Mouse (Mus musculus) CH12.LX (cell line): ENCODE data around the gene Mybpc3. TPM values are rescaled to one million over a fixed set of nuclear protein-coding genes. Genes with fewer than 3 reads are reported as not detected.

Experiments
- DNase-seq: peaks from one replicate; pipeline ENCODE4 v3.0.0-alpha.2; 2013; ENCODE audit errors: extremely low read depth
- H3K27ac ChIP-seq: 2 replicates; pipeline ENCODE4 v1.5.1; 2012; ENCODE audit warnings: low read depth, mild to moderate bottlenecking, control low read depth, moderate library complexity; ENCODE audit not compliant: insufficient read depth
- H3K27me3 ChIP-seq: replicated peaks from 2 replicates; pipeline ENCODE3; 2012; ENCODE audit warnings: inconsistent platforms
- H3K36me3 ChIP-seq, 2 experiments: replicated peaks in 1 of 2; 2 replicates each; pipeline versions ENCODE3 to v1.6.1; 2012; ENCODE audit warnings: inconsistent platforms in 1 of 2, low read length in 1 of 2, mild to moderate bottlenecking in 1 of 2, mixed read lengths in 1 of 2, moderate library complexity in 1 of 2; ENCODE audit not compliant: control insufficient read depth in 1 of 2, insufficient read depth in 1 of 2
- H3K4me1 ChIP-seq, 2 experiments: 2 replicates each; pipeline ENCODE4 v1.6.1; 2012; ENCODE audit warnings: inconsistent platforms in 1 of 2, moderate library complexity in 1 of 2; ENCODE audit not compliant: insufficient read depth in 2 of 2, control insufficient read depth in 1 of 2
- H3K4me2 ChIP-seq: 2 replicates; pipeline ENCODE4 v1.6.1; 2012; ENCODE audit warnings: low read depth, mild to moderate bottlenecking, control low read depth; ENCODE audit not compliant: poor library complexity, insufficient read depth, severe bottlenecking
- H3K4me3 ChIP-seq, 3 experiments: fragments of 150-350 bp in 1 of 3; sonication (generic) in 1 of 3; replicated peaks in 1 of 3; 2 replicates each; pipeline versions ENCODE3 to v1.5.1; 2011 to 2012; ENCODE audit warnings: low read depth in 2 of 3, low read length in 2 of 3, mild to moderate bottlenecking in 2 of 3, moderate library complexity in 2 of 3, control low read depth in 1 of 3, improper control_type of control experiment in 1 of 3, inconsistent platforms in 1 of 3, mixed read lengths in 1 of 3; ENCODE audit not compliant: poor library complexity in 1 of 3
- H3K79me2 ChIP-seq: replicated peaks from 2 replicates; pipeline ENCODE4 v1.6.1; 2012; ENCODE audit warnings: mild to moderate bottlenecking, moderate library complexity; ENCODE audit not compliant: control insufficient read depth, poor library complexity, insufficient read depth, severe bottlenecking; ENCODE audit errors: extremely low read depth
- H3K9ac ChIP-seq: 2 replicates; pipeline ENCODE4 v1.6.1; 2012; ENCODE audit warnings: low read depth, mild to moderate bottlenecking, control low read depth, moderate library complexity; ENCODE audit not compliant: insufficient read depth
- H3K9me3 ChIP-seq: replicated peaks from 2 replicates; pipeline ENCODE3; 2012; ENCODE audit warnings: low read length, inconsistent platforms, mixed read lengths
- BHLHE40 ChIP-seq: IDR thresholded peaks from 2 replicates; pipeline ENCODE4 v1.6.1; 2011; ENCODE audit warnings: mild to moderate bottlenecking, low read depth, low read length, improper control_type of control experiment
- CHD1 ChIP-seq: IDR thresholded peaks from 2 replicates; pipeline ENCODE4 v1.6.1; 2012; ENCODE audit warnings: low read depth, low read length, improper control_type of control experiment, inconsistent platforms
- CHD2 ChIP-seq: IDR thresholded peaks from 2 replicates; pipeline ENCODE4 v1.6.1; 2011; ENCODE audit warnings: low read length, improper control_type of control experiment
- GABPA ChIP-seq: IDR thresholded peaks from 2 replicates; pipeline ENCODE4 v1.6.1; 2012; ENCODE audit warnings: low read depth, low read length, improper control_type of control experiment, inconsistent platforms; ENCODE audit not compliant: insufficient replicate concordance
- IRF4 ChIP-seq: IDR thresholded peaks from 2 replicates; pipeline ENCODE4 v1.6.1; 2014; ENCODE audit warnings: low read depth, mild to moderate bottlenecking, inconsistent platforms, low read length, improper control_type of control experiment
- JUN ChIP-seq: IDR thresholded peaks from 2 replicates; pipeline ENCODE4 v1.6.1; 2011; ENCODE audit warnings: low read depth, mild to moderate bottlenecking, low read length, improper control_type of control experiment, moderate library complexity; ENCODE audit not compliant: insufficient read depth
- JUND ChIP-seq: conservative IDR thresholded peaks from 2 replicates; pipeline ENCODE4 v1.6.1; 2011; ENCODE audit warnings: low read depth, low read length, improper control_type of control experiment
- KAT2A ChIP-seq: IDR thresholded peaks from 2 replicates; pipeline ENCODE4 v1.6.1; 2012; ENCODE audit warnings: low read length, improper control_type of control experiment, inconsistent platforms; ENCODE audit not compliant: insufficient replicate concordance
- MAFK ChIP-seq: IDR thresholded peaks from 2 replicates; pipeline ENCODE4 v1.6.1; 2011; ENCODE audit warnings: low read length, improper control_type of control experiment; ENCODE audit not compliant: insufficient replicate concordance
- MAX ChIP-seq: IDR thresholded peaks from 2 replicates; pipeline ENCODE4 v1.6.1; 2011; ENCODE audit warnings: low read length, improper control_type of control experiment
- MAZ ChIP-seq: IDR thresholded peaks from 2 replicates; pipeline ENCODE4 v1.6.1; 2012; ENCODE audit warnings: low read depth, mild to moderate bottlenecking, inconsistent platforms, low read length, improper control_type of control experiment, moderate library complexity
- NELFE ChIP-seq: IDR thresholded peaks from 2 replicates; pipeline ENCODE4 v1.6.1; 2011; ENCODE audit warnings: low read depth, low read length, improper control_type of control experiment
- NRF1 ChIP-seq: IDR thresholded peaks from 2 replicates; pipeline ENCODE4 v1.6.1; 2014; ENCODE audit warnings: low read depth, mild to moderate bottlenecking, inconsistent platforms, low read length, improper control_type of control experiment, moderate library complexity
- PAX5 ChIP-seq: IDR thresholded peaks from 2 replicates; pipeline ENCODE4 v1.6.1; 2012; ENCODE audit warnings: low read length, inconsistent platforms, mixed read lengths
- POLR2AphosphoS2 ChIP-seq: IDR thresholded peaks from 2 replicates; pipeline ENCODE4 v1.6.1; 2011; ENCODE audit warnings: low read depth, low read length, improper control_type of control experiment
- TCF12 ChIP-seq: IDR thresholded peaks from 2 replicates; pipeline ENCODE4 v1.6.1; 2014; ENCODE audit warnings: low read depth, mild to moderate bottlenecking, inconsistent platforms, low read length, improper control_type of control experiment
- ZKSCAN1 ChIP-seq: IDR thresholded peaks from 2 replicates; pipeline ENCODE4 v1.6.1; 2012; ENCODE audit warnings: low read depth, inconsistent platforms, low read length, improper control_type of control experiment, borderline replicate concordance
- ZMIZ1 ChIP-seq: IDR thresholded peaks from 2 replicates; pipeline ENCODE4 v1.6.1; 2012; ENCODE audit warnings: low read depth, mild to moderate bottlenecking, inconsistent platforms, low read length, improper control_type of control experiment
- dilution Hi-C: fragments of 300-500 bp; cut with MboI; formaldehyde crosslinking; loops from 2 replicates; pipeline ENCODE4 v1.14.3; 2020; ENCODE audit warnings: low sequenced_read_pairs; ENCODE audit not compliant: extremely low pct_unique_long_range_greater_than_20kb, extremely low pct_ligation_motif_present
- in situ Hi-C: fragments of 300-500 bp; cut with MboI; formaldehyde crosslinking; loops from 3 replicates; pipeline ENCODE4 v1.14.3; 2019; ENCODE audit warnings: low sequenced_read_pairs, low pct_ligation_motif_present, low pct_unique_long_range_greater_than_20kb, mixed read lengths
- polyA plus RNA-seq: library from polyadenylated mRNA; unstranded; fragments of >175 nt; gene quantifications from 2 replicates; pipeline ENCODE4 v1.2.1, GENCODE M21; 2012; ENCODE audit warnings: low read depth; ENCODE audit not compliant: insufficient read length
- total RNA-seq, 2 experiments: library from RNA; depleted of rRNA; stranded (reverse); fragments of 300-350 nt in 1 of 2; fragments of >200 nt in 1 of 2; gene quantifications; 2 replicates each; pipeline ENCODE4 v1.2.3; 2012 to 2014

Mybpc3 gene
- total and polyA plus RNA-seq, 3 experiments: 0.04 to 0.27 (median 0.07) TPM

GRCm38 (mm10) chr2:91137481-91137880, 19.5 kb downstream of the Mybpc3 start:
- no peaks in the 10 kb centered on the region for H3K9me3 ChIP-seq
- no peak overlapping the region for H3K9ac ChIP-seq
- in situ Hi-C loops: no loop called here
- H3K79me2 ChIP-seq: no peaks in the 10 kb centered on the region
- dilution Hi-C loops: no loop called here
- no peaks in the 10 kb centered on the region for H3K27me3 ChIP-seq
- peaks cover 57 to 90% of the 10 kb centered on the region in 2 experiments for H3K36me3 ChIP-seq
- peaks cover 10 to 35% of the 10 kb centered on the region in 2 experiments for H3K4me1 ChIP-seq
- no peak overlapping the region for H3K27ac ChIP-seq
- TF ChIP-seq KAT2A (no peak), JUN (no peak), JUND (no peak), ZMIZ1 (no peak), TCF12 (no peak), IRF4 (no peak), MAZ (no peak)
- H3K4me2 ChIP-seq: no peak overlapping the region
- DNase-seq: no peak
- no peak overlapping the region for H3K4me3 ChIP-seq

DNA sequence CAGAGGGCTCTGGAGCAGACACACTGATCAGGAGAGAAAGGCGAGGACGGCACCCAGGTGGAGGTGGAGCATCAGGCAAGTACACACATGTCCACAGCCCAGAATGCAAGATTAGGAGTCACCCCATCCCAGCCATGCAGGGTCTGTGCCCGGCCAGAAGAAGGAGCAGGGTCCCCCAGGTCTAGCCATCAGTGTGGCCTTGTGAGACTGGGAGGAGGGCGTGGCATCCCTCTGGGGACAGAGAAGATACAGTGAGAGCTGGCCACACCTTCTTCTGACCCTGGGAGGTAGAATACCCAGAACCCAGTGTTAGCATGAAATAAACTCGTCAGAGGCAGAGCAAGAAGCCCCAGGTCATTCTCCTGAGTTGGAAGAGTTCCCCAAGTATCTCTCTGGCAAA, 21.4 kb downstream of the Mybpc3 start:
- H3K9ac ChIP-seq: no peak overlapping the region
- no peak for DNase-seq
- H3K27me3 ChIP-seq: no peaks in the 10 kb centered on the region
- peaks cover 71 to 96% of the 10 kb centered on the region in 2 experiments for H3K36me3 ChIP-seq
- H3K9me3 ChIP-seq: no peaks in the 10 kb centered on the region
- H3K4me1 ChIP-seq: peaks cover 10 to 35% of the 10 kb centered on the region in 2 experiments
- no peak overlapping the region for H3K27ac ChIP-seq
- H3K79me2 ChIP-seq: no peaks in the 10 kb centered on the region
- dilution Hi-C loops (no loop called here), in situ Hi-C loops (no loop called here)
- no peak overlapping the region for H3K4me3 ChIP-seq
- TF ChIP-seq MAFK: no peak
- TF ChIP-seq PAX5: no peak
- no peak for TF ChIP-seq CHD1
- TF ChIP-seq POLR2AphosphoS2: no peak
- no peak for TF ChIP-seq CHD2
- no peak for TF ChIP-seq BHLHE40
- TF ChIP-seq NELFE: no peak
- TF ChIP-seq ZMIZ1: no peak
- no peak for TF ChIP-seq NRF1
- no peak for TF ChIP-seq ZKSCAN1
- TF ChIP-seq GABPA: no peak
- TF ChIP-seq MAX: no peak
- H3K4me2 ChIP-seq: no peak overlapping the region
